Mouse (Mus musculus) ES-Bruce4 (cell line): ENCODE data around the gene Klb.

Experiments used
- CTCF ChIP-seq: IDR thresholded peaks from one replicate; pipeline ENCODE4 v1.8.1; 2011; ENCODE audit warnings: low read depth, low read length
- POLR2A ChIP-seq: IDR thresholded peaks from one replicate; pipeline ENCODE4 v1.8.1; 2011; ENCODE audit warnings: low read length; ENCODE audit not compliant: insufficient read depth

DNA sequence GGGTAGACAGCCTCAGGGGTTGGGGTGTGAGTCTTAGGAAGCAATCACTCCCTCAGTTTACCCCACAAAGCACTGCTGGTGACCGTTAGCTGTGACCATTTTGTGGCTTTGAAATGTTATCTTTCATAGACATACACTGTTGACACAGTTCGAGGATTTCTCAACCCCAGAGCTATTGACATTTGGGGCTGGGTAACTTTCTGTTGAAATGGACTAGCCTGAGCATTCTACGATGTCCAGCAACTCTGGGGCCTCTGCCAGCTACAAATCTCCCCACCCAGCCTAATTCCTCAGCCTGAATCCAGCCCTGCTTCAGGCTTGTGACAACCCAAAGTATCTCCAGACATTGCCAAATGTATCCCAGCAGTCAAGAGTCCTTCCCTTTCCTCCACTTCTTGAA lies 6.0 kb downstream of the Klb start:
- TF ChIP-seq CTCF (no peak), POLR2A (no peak)
